ENCODE assay signal across 8 mouse cellular contexts in genomic region chr19:29947891-29948801, GRCm38 (mm10). TPM values are rescaled to one million over a fixed set of nuclear protein-coding genes. Genes with fewer than 3 reads are reported as not detected.
DNase-seq lines count a peak whose midpoint lies in the region.

No protein-coding gene starts in this region.

- intact Hi-C loops in gastrocnemius, postnatal 14 days (cut with DNase I; ENCODE audit: low total_unique reads), result loop anchor here (10.0 kb wide), 1 partner anchor 77 kb away; no protein-coding TSS in a partner anchor

- DNase-seq in adrenal gland, adult 18-20 months (ENCODE audit: low spot score in 2 of 2), result peak; percentile 47 to 63
- DNase-seq in embryo, embryonic 11 days, result peak; percentile 88
- DNase-seq in gastrocnemius, postnatal 14 days, result peak; percentile 84
- DNase-seq in hindlimb bud, embryonic 11.5 days (ENCODE audit: extremely low spot score, low read depth, low spot score), result peak; percentile 47
- peak; percentile 61 to 63 for DNase-seq in left cerebral cortex, adult 18-20 months (ENCODE audit: low spot score in 2 of 2)
- peak; percentile 91 for DNase-seq in lung, postnatal 36 days
- peak; percentile 90 for DNase-seq in retina, postnatal 1 day
- peak; percentile 71 for DNase-seq in thymus, postnatal 4 days

RNA-seq across cellular contexts. Expression of gene Il33, which starts 23.2 kb away (rescaled TPM):
- 10 to 100 TPM; 15.4 to 15.5 TPM for total RNA-seq in adrenal gland, adult 18-20 months (2021)
- 1 to 10 TPM; 5.1 to 6.9 TPM for total RNA-seq in gastrocnemius, postnatal 14 days (2021)
- 10 to 100 TPM; 41.9 to 54.2 TPM for total RNA-seq in left cerebral cortex, adult 18-20 months (2021)

RNA-seq across cellular contexts. Expression of gene Trpd52l3, which starts 55.4 kb away (rescaled TPM):
- total RNA-seq in adrenal gland, adult 18-20 months (2021), result not detected
- total RNA-seq in gastrocnemius, postnatal 14 days (2021), result not detected
- total RNA-seq in left cerebral cortex, adult 18-20 months (2021), result not detected

Comparison
In these comparisons a context has a peak if more than half of its experiments do, and no peak if none do; other contexts are left out.
1. Peak in every context shown above with its lines: DNase-seq.